Mouse (Mus musculus): ENCODE results near the gene Rnf141.

Gene Rnf141

GRCm38 (mm10) chr7:110823995-110824953 is 20.0 kb downstream of the Rnf141 start:
- no peak for DNase-seq

GRCm38 (mm10) chr7:110823593-110823992 is 20.7 kb downstream of the Rnf141 start:
- DNase-seq: no peak

- DNase-seq: no peak
These were observed 21.2 kb downstream of the Rnf141 start for GRCm38 (mm10) chr7:110823076-110823475.

GRCm38 (mm10) chr7:110822055-110822454 is 22.2 kb downstream of the Rnf141 start:
- no peak for DNase-seq

GRCm38 (mm10) chr7:110821653-110822052 is 22.6 kb downstream of the Rnf141 start:
- DNase-seq: peak in 1 of 2 experiments; percentile 56

- DNase-seq: no peak
These were observed 23.2 kb downstream of the Rnf141 start for GRCm38 (mm10) chr7:110821068-110821467.

GRCm38 (mm10) chr7:110818787-110819350 is 25.4 kb downstream of the Rnf141 start:
- no peak for DNase-seq

- peak; percentile 51 to 61 for DNase-seq
These were observed 26.1 kb downstream of the Rnf141 start for GRCm38 (mm10) chr7:110818206-110818605.

- peak; percentile 50 to 70 for DNase-seq
These were observed 28.2 kb downstream of the Rnf141 start for GRCm38 (mm10) chr7:110816037-110816436.

GRCm38 (mm10) chr7:110813983-110814382 is 30.3 kb downstream of the Rnf141 start:
- no peak for DNase-seq

GRCm38 (mm10) chr7:110811529-110811928 is 32.7 kb downstream of the Rnf141 start:
- no peak for DNase-seq

- no peak for DNase-seq
These were observed 33.3 kb downstream of the Rnf141 start for GRCm38 (mm10) chr7:110810995-110811394.

- no peak for DNase-seq
These were observed 34.4 kb downstream of the Rnf141 start for GRCm38 (mm10) chr7:110809585-110810557.

GRCm38 (mm10) chr7:110808962-110809361 is 35.3 kb downstream of the Rnf141 start:
- DNase-seq: no peak

- no peak for DNase-seq
These were observed 36.7 kb downstream of the Rnf141 start for GRCm38 (mm10) chr7:110807460-110808030.

GRCm38 (mm10) chr7:110804266-110804665 is 40.0 kb downstream of the Rnf141 start:
- DNase-seq: peak in 1 of 2 experiments; percentile 35

- no peak for DNase-seq
These were observed 41.1 kb downstream of the Rnf141 start for GRCm38 (mm10) chr7:110803131-110803530.

- peak; percentile 85 to 92 for DNase-seq
These were observed 43.2 kb downstream of the Rnf141 start for GRCm38 (mm10) chr7:110801028-110801427.

GRCm38 (mm10) chr7:110797722-110798409 is 46.4 kb downstream of the Rnf141 start:
- DNase-seq: no peak

GRCm38 (mm10) chr7:110796367-110797051 is 47.7 kb downstream of the Rnf141 start:
- DNase-seq: no peak

- DNase-seq: no peak
These were observed 49.5 kb downstream of the Rnf141 start for GRCm38 (mm10) chr7:110794722-110795121.
